Mouse (Mus musculus) embryonic facial prominence, embryonic 14.5 days (tissue): ENCODE results near the gene Il17c. TPM values are rescaled to one million over a fixed set of nuclear protein-coding genes. Genes with fewer than 3 reads are reported as not detected.
A peak's percentile ranks its signal among the peaks of the same experiment; 100 is the strongest.

Experiments used
- ATAC-seq: fragments of 200-750 bp; cut with Nextera tagmentation; 2 replicates; pipeline ENCODE4 v1.8.0; 2017; ENCODE audit warnings: low read depth, moderate number of reproducible peaks, moderate TSS enrichment
- DNase-seq: peaks from one replicate; pipeline ENCODE4 v3.0.0-alpha.2; 2015; ENCODE audit warnings: low spot score
- H3K27ac ChIP-seq: fragments of 300-500 bp; sonication (generic); replicated peaks from 2 replicates; pipeline ENCODE4 v1.5.1; 2014; ENCODE audit warnings: low read depth, mild to moderate bottlenecking, low read length, moderate library complexity
- H3K27me3 ChIP-seq: fragments of 300-500 bp; sonication (generic); replicated peaks from 2 replicates; pipeline ENCODE4 v1.6.1; 2014; ENCODE audit warnings: low read length; ENCODE audit not compliant: control insufficient read depth, insufficient read depth
- H3K36me3 ChIP-seq: fragments of 300-500 bp; sonication (generic); 2 replicates; pipeline ENCODE4 v1.6.1; 2014; ENCODE audit warnings: low read length, mixed read lengths; ENCODE audit not compliant: control insufficient read depth, insufficient read depth
- H3K4me1 ChIP-seq: fragments of 300-500 bp; sonication (generic); 2 replicates; pipeline ENCODE4 v1.6.1; 2014; ENCODE audit warnings: antibody characterized with exemption, low read length; ENCODE audit not compliant: control insufficient read depth, insufficient read depth
- H3K4me2 ChIP-seq: fragments of 300-500 bp; sonication (generic); 2 replicates; pipeline ENCODE4 v1.6.1; 2014; ENCODE audit warnings: low read depth, mild to moderate bottlenecking, low read length, moderate library complexity, mixed read lengths
- H3K4me3 ChIP-seq: fragments of 300-500 bp; sonication (generic); 2 replicates; pipeline ENCODE4 v1.5.1; 2014; ENCODE audit warnings: low read depth, mild to moderate bottlenecking, low read length
- H3K9ac ChIP-seq: fragments of 300-500 bp; sonication (generic); 2 replicates; pipeline ENCODE4 v1.6.1; 2014; ENCODE audit warnings: low read depth, mild to moderate bottlenecking, low read length, moderate library complexity, mixed read lengths
- H3K9me3 ChIP-seq: fragments of 300-500 bp; sonication (generic); 2 replicates; pipeline ENCODE4 v1.6.1; 2016; ENCODE audit warnings: low read length; ENCODE audit not compliant: control insufficient read depth
- WGBS: fragments of 180-500 bp; shearing (Covaris S2); extraction: QIAGEN DNeasy Blood & Tissue Kit; methylation state at CpG from one replicate; pipeline ENCODE4 v1.1.7; 2014; 5-methylcytosine and 5-hydroxymethylcytosine counted together
- polyA plus RNA-seq: library from polyadenylated mRNA; unstranded; fragments of >200 nt; fragmentation: Nextera tagmentation; extraction: Ambion mirVana; gene quantifications from 2 replicates; pipeline ENCODE4 v1.2.1, GENCODE M21; 2014

The Il17c gene
- polyA plus RNA-seq, 1 experiment from 2014 or later = not detected

DNA sequence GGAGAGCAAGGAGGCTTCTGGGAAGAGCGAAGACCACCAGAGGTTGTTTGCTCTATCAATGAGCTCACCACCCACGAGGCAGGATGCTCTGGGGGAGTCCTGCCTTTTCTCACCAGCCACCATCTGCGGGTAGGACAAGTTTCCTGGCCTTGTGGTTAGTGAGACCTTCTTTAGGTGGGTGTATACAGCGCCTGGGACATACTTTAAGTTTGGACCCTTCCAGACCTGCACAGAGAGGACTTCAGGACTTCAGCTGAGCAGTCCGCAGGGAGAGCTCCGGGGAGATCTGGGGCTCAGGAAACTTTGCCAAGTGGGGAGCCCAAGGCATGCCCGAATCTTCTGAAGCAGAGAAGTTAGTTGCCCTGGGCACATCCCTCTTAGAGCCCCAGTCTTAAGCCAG lies 38.2 kb downstream of the Il17c start:
- DNase-seq (no peak), ATAC-seq (no peak)
- Histone ChIP-seq H3K9me3 (no peaks in the 10 kb centered on the region), H3K4me1 (peaks cover 5% of the 10 kb centered on the region; the same call in 1 of the 2 replicates), H3K4me3 (peak overlapping the region; percentile 33), H3K27ac (no peak overlapping the region), H3K4me2 (peak overlapping the region; percentile 57), H3K36me3 (peaks cover under 1% of the 10 kb centered on the region; the same call in 1 of the 2 replicates), H3K9ac (peak overlapping the region; percentile 40; the same call in 1 of the 2 replicates), H3K27me3 (peaks cover 26% of the 10 kb centered on the region)
- WGBS = 27% methylated on average over 6 of the region's 7 CpGs

DNA sequence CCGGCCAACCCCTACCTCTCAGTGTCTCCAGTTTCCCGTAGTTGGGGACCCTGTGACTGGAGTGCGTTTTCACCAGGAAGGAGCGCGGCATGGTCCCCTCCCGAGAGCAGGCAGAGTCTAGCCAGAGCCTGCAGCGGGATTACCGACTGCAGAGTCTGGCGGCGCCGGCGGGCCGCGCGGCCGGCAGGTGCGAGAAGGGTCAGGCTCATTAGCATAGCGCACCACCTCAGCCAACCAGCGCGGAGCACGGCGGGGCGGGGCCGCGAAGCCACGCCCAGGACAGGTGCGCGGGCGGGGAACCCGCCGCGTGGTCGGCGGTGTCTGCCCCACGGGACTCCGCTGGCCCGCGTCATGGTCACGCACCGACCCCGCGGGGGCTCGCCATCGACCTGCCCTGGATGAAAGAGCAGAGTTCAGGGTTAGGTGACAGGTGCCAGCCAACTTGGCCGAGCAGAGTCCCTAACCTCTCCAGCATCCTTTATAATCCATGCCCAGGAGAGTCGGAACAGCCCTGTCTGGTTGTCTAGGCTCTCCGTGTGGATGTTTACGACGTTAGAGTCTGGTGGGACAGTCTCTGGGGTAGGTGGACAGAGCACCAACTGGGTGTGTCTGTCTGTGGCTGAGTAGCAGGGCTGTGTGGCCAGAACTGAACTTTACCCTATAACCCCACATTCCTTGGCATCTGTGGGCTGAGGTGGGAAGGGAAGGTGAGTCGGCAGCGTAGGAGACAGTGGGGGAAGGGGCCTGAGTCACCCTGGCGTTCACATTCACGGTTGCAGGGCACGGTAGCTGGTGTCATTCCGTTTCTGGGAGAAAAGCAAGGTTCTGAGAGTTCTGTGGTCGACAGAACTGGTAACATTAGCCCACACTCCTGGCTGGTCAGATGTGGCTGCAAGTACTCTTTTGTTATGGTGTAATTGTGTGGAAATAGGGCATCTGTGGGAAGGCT lies 39.0 kb downstream of the Il17c start, which contains the start of gene Snai3:
TSS of gene Snai3 (minus strand) at position 210 of the 949 bp plus-strand sequence.
- Histone ChIP-seq H3K27me3 (peaks cover 26% of the 10 kb centered on the region), H3K9me3 (no peaks in the 10 kb centered on the region), H3K36me3 (peaks cover 9% of the 10 kb centered on the region), H3K27ac (no peak within 1 kb of the TSS), H3K4me3 (peak within 1 kb of the TSS; percentile 33), H3K4me2 (peak within 1 kb of the TSS; percentile 57), H3K9ac (peak within 1 kb of the TSS; percentile 40; the same call in 1 of the 2 replicates), H3K4me1 (peaks cover 5% of the 10 kb centered on the region; the same call in 1 of the 2 replicates)
- DNase-seq = peak; percentile 73
- peak; percentile 91 for ATAC-seq
- WGBS = 4% methylated on average over 40 of the region's 56 CpGs

DNA sequence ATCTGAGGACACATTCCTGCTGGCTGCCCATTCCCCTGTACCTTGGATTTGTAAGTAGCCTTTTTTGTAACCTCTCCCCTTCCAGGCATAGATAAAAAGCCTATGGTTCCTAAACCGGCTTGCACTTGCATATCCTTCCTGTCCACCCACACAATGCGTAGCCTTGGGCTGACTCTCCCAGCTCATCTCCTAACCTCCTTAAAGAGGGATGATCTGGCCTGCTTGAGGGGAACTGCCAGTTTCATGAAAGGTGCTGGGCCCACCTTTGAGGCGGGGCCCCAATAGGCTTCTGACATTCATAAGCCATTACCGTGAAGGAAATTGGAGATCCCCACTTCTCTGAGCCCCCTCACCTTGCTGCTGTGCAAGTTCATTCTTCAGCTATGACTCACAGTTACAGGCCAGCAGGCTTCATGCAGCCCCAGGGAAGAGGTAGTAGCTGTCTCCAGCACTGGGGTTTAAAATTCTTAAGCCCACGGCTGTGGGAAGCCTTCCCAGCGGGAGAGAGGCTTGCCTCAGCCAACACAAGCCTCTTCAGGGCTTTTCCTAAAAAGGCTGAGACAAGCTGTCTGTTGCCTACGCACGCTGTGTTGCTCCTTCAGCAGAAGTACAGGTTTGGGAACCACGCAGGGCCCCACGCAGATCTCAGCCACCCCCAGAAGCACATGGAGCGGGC lies 39.8 kb downstream of the Il17c start:
- DNase-seq (peak; percentile 61), ATAC-seq (0 out of 2 replicates have a peak, but pooled peaks have one; percentile 13)
- no peaks in the 10 kb centered on the region for H3K9me3 ChIP-seq
- 46% methylated on average over 11 of the region's 11 CpGs for WGBS
- H3K4me1 ChIP-seq = peaks cover 5% of the 10 kb centered on the region; the same call in 1 of the 2 replicates
- H3K27ac ChIP-seq = no peak overlapping the region
- H3K27me3 ChIP-seq = peaks cover 26% of the 10 kb centered on the region
- H3K9ac ChIP-seq = no peak overlapping the region
- no peak overlapping the region for H3K4me2 ChIP-seq
- no peak overlapping the region for H3K4me3 ChIP-seq
- peaks cover 12% of the 10 kb centered on the region for H3K36me3 ChIP-seq

DNA sequence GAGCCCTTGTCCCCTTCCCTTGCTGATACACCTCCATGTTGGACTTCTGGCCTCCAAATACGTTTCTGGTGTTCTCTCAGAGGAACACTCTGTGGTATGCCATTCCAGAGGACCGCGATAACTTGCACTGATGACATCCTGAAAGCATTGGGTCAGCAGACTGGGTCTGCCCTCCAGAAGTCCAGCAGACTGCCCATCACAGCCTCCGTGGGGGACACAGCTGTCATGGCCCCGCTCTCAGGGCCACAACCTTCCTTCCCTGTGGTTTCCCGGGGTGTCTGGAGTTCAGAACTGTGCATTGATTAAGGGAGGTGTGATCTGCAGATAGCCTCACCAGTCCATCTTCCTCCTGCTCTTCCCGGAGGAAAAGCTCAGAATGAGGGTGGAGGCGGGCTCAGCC lies 40.7 kb downstream of the Il17c start:
- Histone ChIP-seq H3K27me3 (peaks cover 26% of the 10 kb centered on the region), H3K9me3 (no peaks in the 10 kb centered on the region), H3K4me2 (no peak overlapping the region), H3K4me1 (peaks cover 5% of the 10 kb centered on the region; the same call in 1 of the 2 replicates), H3K4me3 (no peak overlapping the region), H3K27ac (no peak overlapping the region), H3K9ac (no peak overlapping the region), H3K36me3 (peaks cover 21% of the 10 kb centered on the region)
- no peak for ATAC-seq
- DNase-seq = no peak
- WGBS = 65% methylated on average over 8 of the region's 8 CpGs

DNA sequence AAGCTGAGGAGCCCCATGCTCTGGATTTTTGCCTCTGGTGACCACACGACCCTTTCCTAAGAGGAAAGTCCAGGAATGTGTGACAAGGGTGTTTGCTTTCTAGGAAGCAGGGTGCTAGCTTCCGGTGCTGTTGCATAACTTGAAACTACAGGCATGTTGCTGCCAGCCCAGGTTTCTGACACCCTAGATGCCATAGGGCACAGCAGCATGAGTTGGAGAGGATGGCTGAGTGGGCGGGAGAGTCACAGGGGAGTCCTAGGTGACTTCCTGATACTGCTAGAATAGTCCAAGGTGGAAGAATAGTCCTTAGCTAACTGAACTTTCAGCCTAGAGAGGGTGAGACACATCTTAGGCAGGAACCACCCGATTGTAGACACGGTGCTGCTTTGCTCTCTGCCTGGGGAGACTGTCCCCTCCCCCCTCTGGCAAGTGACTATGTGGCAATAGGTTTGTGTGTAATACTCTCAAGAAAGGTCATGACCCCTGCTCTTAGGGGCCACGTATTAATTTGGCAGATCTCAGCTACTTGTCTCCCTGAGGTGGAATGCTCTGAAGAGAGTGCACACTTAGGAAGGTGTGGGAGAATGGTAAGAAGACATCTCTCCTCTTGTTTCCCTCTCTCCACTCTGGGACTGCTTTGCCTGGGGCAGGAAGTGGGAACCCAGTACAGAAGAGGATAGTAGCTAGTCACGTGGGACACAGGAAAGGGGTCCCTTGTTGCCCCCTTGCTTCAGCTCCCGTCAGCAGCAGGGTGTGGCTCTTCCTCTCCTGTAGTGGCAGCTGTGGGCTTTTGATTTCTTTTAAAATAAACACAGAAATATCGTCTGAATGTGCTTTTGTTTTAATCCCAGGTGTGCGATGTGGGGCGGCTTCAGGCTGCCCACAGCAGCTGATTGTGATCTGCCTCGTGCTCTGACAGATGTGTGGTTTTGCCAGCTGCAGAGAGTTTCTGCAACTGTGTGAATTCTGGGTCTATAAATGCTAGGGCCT lies 42.1 kb downstream of the Il17c start:
- no peak overlapping the region for H3K27ac ChIP-seq
- H3K9ac ChIP-seq = no peak overlapping the region
- no peak for DNase-seq
- no peak overlapping the region for H3K4me2 ChIP-seq
- 36% methylated on average over 12 of the region's 12 CpGs for WGBS
- H3K27me3 ChIP-seq = peaks cover 26% of the 10 kb centered on the region
- peaks cover 5% of the 10 kb centered on the region; the same call in 1 of the 2 replicates for H3K4me1 ChIP-seq
- peaks cover 32% of the 10 kb centered on the region for H3K36me3 ChIP-seq
- H3K4me3 ChIP-seq = no peak overlapping the region
- no peak for ATAC-seq
- H3K9me3 ChIP-seq = no peaks in the 10 kb centered on the region

DNA sequence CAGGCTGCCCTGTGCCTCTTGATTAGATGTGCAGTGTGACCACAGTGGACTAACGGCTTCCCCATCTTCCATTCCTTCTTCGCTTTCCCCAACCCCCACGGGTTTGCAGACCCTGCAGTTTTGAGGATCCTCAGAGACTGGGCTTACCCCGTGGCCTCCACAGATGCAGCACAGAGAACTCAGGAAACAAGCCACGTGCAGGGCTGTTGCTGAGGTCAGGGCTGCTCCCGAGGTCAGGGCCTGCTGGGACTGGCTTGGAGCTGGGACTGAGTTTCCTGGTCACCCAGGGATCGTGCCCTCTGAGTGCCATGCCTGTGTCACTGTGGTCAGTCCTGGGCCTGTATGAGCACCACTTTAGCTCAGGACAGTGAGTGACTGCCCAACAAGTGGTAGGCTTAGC lies 43.2 kb downstream of the Il17c start:
- peaks cover 33% of the 10 kb centered on the region for H3K36me3 ChIP-seq
- WGBS = 51% methylated on average over 7 of the region's 7 CpGs
- H3K27me3 ChIP-seq = peaks cover 18% of the 10 kb centered on the region
- no peak overlapping the region for H3K4me2 ChIP-seq
- no peak overlapping the region for H3K9ac ChIP-seq
- H3K9me3 ChIP-seq = no peaks in the 10 kb centered on the region
- no peak overlapping the region for H3K27ac ChIP-seq
- peaks cover 5% of the 10 kb centered on the region; the same call in 1 of the 2 replicates for H3K4me1 ChIP-seq
- no peak overlapping the region for H3K4me3 ChIP-seq
- no peak for DNase-seq
- ATAC-seq = no peak

DNA sequence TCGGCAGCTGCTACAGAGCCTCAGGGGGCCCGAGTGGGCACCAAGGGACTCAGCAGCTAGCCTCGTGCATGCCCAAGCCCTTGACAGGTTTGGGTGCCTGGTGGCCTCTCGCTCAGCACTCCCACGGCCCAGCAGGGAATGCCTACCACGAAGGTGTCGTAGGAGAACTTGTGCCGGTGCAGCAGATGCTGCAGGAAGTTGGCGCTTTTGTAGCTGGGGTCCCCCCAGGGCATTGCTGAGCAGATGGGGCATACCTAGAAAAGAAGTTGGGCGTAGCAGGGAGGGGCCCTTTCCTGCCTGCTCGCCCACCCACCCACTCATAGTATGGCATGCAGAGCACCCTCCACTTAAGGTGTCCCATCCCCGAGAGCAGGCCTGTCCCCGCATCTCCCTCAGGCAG lies 46.0 kb downstream of the Il17c start:
- H3K4me3 ChIP-seq = no peak overlapping the region
- no peak for ATAC-seq
- no peak overlapping the region for H3K4me2 ChIP-seq
- WGBS = 94% methylated on average over 13 of the region's 13 CpGs
- H3K9ac ChIP-seq = no peak overlapping the region
- H3K9me3 ChIP-seq = no peaks in the 10 kb centered on the region
- peaks cover 39% of the 10 kb centered on the region for H3K36me3 ChIP-seq
- DNase-seq = no peak
- no peaks in the 10 kb centered on the region for H3K27me3 ChIP-seq
- H3K27ac ChIP-seq = no peak overlapping the region
- H3K4me1 ChIP-seq = no peaks in the 10 kb centered on the region; the same call in 1 of the 2 replicates

DNA sequence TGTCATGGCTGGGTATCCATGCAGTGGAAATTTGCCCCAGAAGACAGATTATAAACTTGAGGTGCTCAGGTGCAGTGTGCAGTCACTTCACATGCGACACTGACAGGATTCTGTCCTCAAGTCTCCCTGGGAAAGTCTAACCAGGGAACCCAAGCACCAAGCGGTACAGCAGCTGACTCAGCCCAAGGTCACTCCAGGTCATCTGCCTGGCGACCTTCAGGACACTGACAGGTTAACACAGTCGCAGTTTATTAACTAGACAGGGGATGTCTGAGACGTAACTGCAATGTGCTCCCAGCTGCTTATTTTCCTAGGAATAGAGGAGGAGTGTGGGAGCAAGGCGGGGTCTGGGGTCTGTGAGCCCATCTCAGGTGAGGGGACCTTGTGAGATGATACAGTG lies 47.6 kb downstream of the Il17c start:
- WGBS = 71% methylated on average over 6 of the region's 6 CpGs
- peaks cover 50% of the 10 kb centered on the region for H3K36me3 ChIP-seq
- ATAC-seq = no peak

More for the DNA sequence above, 47.6 kb downstream of the Il17c start:
- H3K9me3 ChIP-seq = no peaks in the 10 kb centered on the region
- H3K4me1 ChIP-seq = no peaks in the 10 kb centered on the region
- no peak overlapping the region for H3K4me3 ChIP-seq
- no peak overlapping the region for H3K4me2 ChIP-seq
- H3K27me3 ChIP-seq = no peaks in the 10 kb centered on the region
- no peak for DNase-seq
- no peak overlapping the region for H3K27ac ChIP-seq
- H3K9ac ChIP-seq = no peak overlapping the region
